Mouse (Mus musculus): ENCODE results near the gene Zfp933.
"Not testable (repeated sequence)": the region's sequence is repeated elsewhere in the genome, so short reads cannot be mapped to it uniquely, and the experiment has no call there.

Gene Zfp933

DNA sequence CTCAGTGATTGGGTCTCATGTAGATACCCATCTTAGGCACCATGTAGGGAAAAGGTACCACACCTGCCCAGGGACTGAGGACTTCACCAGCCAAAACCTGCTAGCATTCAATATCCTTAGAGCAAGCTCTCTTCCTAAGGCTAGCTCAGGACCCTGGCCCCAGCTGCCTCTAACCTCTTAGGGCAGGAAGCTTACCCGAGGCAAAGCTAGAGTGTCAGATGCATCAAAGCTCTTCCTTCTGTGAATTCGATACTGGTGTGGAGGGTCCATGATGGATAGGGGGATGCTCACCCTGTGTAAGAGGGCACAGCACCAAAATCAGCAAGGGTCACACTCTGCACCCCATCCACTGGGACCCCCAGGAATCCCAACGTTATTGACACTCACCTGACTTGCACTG lies 13.9 kb upstream of the Zfp933 start:
- no peak for DNase-seq (ENCODE audit: low read depth, low spot score)

DNA sequence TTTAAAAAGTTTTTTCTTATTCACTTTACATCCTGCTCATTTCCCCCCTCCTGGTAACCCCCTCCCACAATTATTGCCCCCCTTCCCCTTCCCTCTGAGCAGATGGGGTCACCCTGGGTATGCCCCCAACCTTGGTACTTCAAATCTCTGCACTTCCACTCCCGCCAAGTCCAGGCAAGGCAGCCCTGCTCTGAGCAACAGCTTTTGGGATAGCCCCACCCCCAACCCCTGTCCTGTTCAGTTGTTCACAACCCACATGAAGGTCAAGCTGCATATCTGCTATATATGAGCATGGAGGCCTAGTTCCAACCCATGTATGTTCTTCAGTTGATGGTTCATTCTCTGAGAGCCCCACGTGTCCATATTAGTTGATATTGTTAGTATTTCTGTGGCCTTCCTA lies 2.6 kb upstream of the Zfp933 start:
- DNase-seq (ENCODE audit: low read depth, low spot score) = no peak

DNA sequence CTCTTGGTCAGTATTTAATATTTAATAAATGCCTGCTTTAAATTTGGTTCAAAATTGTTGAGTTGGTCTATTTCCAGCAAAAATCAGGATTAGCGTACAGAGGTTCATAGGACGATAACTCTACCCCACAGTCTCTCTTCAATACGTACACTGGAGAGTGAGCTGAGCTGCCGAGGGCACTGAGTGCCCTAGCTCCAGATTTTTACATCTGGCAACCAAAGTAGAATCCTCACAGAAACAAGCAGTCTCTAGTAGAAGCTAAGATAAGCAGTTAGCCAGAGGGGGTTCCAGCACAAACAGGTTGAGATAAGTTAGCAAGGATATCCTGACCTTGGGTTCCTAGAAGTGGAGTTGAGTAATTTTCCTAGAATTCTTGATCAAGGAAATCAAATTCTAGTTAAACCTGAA lies 422 bp upstream of the Zfp933 start:
- DNase-seq (ENCODE audit: low read depth, low spot score) = no peak

DNA sequence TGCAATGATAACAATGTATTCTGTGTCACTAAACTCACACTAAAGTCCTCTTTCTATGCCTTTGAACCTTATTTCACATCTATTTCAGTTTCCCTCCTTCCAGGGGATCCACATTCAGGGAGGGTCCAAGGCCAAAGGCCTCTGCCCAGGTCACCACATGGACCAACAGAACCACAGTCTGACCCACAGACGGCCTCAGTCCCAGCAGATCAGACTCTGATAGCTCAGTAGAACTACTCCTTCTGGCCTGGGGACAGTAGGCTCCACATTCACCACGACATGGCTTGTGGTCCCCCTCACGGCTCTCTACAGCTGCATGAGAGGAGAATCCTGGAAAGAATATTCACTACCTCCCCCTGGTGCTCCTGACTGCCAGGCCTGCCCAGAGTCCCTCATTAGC lies 5.3 kb downstream of the Zfp933 start:
- DNase-seq (ENCODE audit: low read depth, low spot score) = no peak

DNA sequence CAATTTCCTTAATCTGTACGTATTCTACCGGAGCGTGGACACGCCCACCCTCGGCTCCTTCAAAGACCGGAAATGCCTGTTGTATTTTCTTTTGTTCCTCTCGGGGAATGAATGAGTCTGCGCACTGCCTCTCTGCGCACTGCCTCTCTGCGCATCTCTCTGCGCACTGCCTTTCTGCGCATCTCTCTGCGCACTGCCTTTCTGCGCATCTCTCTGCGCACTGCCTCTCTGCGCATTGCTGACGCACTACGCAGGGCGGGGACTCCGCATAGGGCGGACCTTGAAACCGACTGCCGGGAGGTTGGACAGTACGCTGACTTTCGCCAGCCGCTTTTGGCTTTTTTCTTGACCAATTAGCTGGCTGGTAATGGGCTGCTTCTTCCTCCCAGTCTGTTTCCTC lies 8.9 kb downstream of the Zfp933 start:
- DNase-seq (ENCODE audit: low read depth, low spot score) = not testable (repeated sequence)

DNA sequence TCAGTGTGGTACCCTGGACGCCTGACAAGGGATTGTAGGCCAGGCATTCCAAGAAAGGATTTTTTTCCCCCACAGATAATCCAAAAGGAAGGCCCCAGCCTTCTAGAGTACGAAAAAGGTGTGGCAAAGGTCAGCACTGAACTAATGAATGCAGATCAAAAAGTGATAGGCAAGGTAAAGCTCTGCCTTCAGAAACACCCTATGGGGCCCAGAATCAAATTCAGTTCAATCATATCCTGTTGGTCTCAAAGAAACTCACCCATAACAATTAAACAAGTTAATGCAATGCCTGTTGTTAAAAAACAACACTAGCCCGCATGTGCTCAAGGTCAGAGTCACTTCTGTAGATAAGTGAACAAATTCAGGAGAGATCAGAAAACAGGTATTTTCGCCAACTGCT lies 23.8 kb downstream of the Zfp933 start:
- no peak for DNase-seq (ENCODE audit: low read depth, low spot score)

DNA sequence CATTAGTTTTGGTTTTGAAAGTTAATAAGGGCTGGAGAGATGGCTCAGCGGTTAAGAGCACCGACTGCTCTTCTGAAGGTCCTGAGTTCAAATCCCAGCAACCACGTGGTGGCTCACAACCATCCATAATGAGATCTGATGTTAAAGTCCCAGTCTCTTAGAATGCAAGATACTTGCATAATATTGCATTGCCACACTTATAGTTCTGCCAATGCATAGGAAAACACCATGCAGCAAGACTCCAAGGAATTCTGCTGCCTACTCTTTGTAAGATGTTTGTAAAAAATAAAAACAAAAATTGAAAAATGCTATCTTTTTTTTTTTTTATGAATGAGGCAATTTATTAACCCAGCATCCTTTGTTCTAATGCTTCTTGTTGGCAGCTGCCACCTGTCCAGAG lies 26.8 kb downstream of the Zfp933 start:
- not testable (repeated sequence) for DNase-seq (ENCODE audit: low read depth, low spot score)

DNA sequence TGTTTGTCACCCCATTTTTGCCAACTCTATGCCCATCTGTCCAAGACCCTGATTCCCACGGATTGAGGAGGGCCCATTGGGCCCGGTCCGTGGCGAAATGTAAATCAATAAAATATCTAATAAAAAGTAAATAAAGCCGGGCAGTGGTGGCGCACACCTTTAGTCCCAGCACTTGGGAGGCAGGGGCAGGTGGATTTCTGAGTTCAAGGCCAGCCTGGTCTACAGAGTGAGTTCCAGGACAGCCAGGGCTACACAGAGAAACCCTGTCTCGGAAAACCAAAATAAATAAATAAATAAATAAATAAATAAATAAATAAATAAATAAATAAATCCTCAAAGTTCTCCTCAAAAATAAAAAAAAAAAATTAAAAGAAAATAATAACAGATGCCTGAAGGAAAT lies 28.5 kb downstream of the Zfp933 start:
- DNase-seq (ENCODE audit: low read depth, low spot score) = not testable (repeated sequence)

DNA sequence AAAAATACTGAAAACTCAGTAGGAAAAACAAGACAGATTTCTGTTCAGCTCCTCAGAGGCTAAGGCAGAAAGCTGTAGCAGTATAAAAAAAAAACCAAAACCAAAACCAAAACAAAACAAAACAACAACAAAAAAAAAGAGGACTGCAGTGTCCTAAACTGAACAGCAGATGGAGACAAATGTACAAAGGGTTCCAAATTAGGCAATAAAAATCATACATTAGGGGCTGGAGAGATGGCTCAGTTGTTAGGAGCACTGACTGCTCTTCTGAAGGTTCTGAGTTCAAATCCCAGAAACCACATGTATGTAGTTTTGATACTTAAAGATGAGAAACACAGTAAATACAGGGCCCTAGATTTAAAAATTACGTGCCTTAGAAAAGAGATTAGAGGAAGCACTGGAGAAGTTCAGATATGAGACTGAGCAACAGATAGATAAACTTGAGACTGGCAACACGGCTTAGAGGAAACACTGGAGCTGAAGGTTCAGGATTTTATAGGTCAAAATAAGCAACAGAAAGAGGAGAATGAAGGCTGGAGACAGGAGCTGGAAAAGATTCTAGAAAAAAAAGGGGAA lies 33.5 kb downstream of the Zfp933 start:
- no peak for DNase-seq (ENCODE audit: low read depth, low spot score)

DNA sequence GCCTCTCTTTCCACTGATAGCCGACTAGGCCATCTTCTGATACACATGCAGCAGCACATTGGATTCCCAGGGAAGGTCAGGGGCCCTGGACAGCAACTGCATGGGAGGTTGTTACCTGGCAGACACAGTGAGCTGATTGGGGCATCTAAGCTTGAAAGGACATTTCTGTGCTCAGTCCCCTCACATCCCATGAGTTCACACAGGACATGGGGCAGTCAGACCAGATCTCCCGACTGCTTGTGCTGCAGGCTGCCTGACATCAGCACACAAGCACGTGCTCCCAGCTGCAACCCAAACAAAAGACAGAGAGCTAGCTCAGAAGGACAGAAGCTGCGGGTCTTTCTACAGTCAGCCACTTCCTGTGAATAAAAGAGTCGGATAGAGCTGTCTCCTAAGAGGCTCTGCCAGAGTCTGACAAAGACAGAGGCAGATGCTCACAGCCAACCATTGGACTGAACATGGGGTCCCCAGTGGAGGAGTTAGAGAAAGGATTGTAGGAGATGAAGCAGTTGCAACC lies 34.9 kb downstream of the Zfp933 start:
- DNase-seq (ENCODE audit: low read depth, low spot score) = no peak

DNA sequence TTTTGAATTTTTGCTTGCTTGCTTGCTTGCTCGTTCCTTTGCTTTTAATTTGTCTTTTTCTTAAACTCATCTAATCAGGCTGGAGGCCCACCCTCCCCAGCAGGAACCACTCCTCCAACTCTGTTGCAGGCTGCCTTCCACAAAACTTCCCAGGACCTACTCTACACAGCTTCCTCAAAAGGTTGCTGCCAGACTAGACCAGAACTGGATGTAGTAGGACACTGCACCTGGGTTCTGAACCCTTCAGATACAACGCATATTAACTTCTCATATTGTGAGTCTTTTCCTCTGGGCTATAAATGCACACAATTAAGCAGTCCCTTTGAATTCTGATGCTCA lies 38.2 kb downstream of the Zfp933 start:
- DNase-seq (ENCODE audit: low read depth, low spot score) = not testable (repeated sequence)

DNA sequence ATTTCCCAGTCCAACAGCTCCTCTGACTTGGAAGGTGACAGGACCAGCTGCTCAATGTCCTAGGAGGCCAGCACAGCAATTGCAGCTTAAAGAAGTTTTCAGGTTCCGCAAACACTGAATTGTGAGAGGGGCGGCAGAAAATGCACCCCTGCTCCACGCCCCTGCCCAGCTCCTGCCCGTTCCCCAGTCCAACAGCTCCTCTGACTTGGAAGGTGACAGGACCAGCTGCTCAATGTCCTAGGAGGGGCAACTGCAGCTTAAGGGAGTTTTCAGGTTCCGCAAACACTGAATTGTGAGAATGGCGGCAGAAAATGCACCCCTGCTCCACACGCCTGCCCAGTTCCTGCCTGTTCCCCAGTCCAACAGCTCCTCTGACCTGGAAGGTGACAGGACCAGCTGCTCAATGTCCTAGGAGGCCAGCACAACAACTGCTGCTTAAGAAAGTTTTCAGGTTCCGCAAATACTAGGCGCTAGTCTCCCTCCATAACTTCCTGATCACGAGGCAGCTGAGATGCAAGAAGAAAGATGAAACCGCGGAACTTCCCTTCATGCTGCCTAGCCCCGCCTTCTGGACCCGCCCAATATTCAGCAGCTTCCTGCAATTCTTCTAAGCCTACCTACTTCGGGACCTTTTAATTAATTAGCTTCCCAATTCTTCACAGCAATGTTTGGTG lies 38.7 kb downstream of the Zfp933 start, which contains the start of gene Zfp984:
Gene Zfp984 (minus strand): TSS at position 497 of the 674 bp plus-strand sequence.
- not testable (repeated sequence) for DNase-seq (ENCODE audit: low read depth, low spot score)

DNA sequence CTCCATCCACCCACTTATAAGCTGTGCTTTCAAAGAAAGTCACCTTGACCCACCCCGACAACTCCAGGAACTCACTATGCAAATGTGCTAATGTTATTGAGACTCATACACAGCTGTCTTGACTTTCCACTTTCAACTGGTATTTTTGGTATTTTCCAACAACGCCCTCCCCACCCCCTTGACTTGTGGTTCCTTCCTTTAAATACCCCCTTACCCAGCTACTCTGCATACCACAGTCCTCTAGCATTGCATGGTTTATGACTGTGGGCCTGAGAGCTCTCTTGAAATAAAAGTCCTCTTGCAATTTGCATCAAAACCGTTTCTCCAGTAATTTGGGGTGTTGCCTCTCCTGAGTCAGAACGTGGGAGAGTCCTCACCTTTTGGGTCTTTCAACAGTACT lies 39.7 kb downstream of the Zfp933 start:
- DNase-seq (ENCODE audit: low read depth, low spot score) = not testable (repeated sequence)

DNA sequence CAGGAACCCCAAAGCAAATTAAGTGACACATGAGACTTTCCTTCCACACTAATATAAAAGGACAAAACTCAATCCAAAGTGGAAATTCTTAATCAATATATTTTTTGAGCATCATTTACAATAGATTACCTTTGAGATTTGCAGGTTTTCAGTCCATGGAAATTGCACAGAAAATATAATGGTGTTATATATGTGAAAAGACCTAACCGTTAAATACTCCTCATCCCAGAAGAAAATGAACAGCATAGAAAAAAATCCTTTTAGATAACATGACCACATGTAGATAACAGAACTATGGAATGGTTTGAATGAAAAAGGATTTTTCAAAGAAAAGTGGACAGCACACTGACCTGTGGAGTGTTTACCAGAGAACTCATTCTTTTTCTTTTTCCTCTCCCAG lies 52.9 kb downstream of the Zfp933 start:
- not testable (repeated sequence) for DNase-seq (ENCODE audit: low read depth, low spot score)

DNA sequence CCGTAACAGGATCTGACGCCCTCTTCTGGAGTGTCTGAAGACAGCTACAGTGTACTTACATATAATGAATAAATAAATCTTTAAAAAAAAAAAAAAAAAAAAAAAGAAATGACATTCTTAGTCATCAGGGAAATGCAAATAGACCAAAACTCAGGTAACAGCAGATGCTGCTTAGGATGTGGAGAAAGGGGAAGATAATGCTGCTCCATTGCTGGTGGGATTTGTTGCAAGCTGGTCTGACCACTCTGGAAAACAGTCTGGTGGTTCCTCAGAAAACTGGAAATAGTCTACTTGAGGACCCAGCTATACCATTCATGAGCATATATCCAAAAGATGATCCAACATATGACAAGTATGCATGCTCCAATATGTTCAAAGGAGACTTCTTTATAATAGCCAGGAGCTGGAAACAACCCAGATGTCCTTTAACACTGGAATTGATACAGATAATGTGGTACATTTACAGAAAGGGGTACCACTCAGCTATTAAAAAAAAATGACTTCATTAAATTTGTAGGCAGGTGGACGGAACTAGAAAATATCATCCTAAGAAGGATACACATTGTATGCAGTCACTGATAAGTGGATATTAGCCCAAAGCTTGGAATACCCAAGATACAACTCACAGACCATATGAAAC lies 54.0 kb downstream of the Zfp933 start:
- DNase-seq (ENCODE audit: low read depth, low spot score) = not testable (repeated sequence)

DNA sequence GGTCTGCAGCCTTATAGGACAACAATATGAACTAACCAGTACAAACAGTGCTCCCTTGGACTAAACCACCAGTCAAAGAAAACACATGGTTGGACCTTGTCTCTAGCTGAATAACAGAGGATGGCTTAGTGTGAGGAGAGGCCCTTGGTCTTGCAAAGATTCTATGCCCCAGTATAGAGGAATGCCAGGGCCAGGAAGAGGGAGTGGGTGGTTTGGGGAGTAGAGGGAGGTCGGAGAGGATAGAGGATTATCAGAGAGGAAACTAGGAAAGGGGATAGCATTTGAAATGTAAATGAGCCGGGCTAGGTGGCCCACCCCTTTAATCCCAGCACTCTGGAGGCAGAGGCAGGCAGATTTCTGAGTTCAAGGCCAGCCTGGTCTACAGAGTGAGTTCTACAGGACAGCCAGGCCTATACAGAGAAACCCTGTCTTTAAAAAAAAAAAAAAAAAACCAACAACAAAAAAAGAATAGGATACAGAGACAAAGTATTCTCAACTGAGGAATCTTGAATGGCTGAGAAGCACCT lies 54.7 kb downstream of the Zfp933 start:
- not testable (repeated sequence) for DNase-seq (ENCODE audit: low read depth, low spot score)

DNA sequence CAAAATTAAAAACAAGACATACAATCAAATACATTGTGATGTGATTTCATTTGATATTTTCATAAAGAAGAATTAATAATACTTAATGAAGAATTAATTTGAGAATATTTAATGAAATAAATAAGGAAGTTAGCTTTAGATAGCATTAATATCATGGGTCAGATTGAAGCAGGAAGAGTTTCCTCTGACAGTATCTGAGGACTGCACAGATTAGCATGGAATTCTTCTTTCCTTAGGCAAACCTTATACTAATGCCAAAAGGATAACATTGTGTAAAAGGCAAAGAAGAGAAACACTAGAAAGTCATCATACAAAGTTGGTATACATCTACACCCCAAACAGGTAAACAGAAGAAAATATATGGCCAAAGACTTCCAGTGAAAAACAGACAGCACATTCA lies 56.4 kb downstream of the Zfp933 start:
- not testable (repeated sequence) for DNase-seq (ENCODE audit: low read depth, low spot score)

Data from retina, postnatal 7 days (tissue).